Mouse (Mus musculus): Measurements from ENCODE around the gene Fndc10. TPM values are rescaled to one million over a fixed set of nuclear protein-coding genes. Genes with fewer than 3 reads are reported as not detected.

The Fndc10 gene
- polyA plus RNA-seq (2015; fragmentation: Illumina TruSeq; extraction: RNeasy Lipid Tissue Mini Kit (QIAGEN cat#74804); ENCODE audit: low read depth, low replicate concordance) = 23.6 TPM

GRCm38 (mm10) chr4:155694111-155694481 is at the start of gene Fndc10:
Gene Fndc10, plus strand, starts transcription at chr4:155694342.

GRCm38 (mm10) chr4:155645308-155645707 is 48.8 kb upstream of the Fndc10 start, which contains the start of gene Gm10563:
Gene Gm10563, minus strand, starts transcription at chr4:155645408.

GRCm38 (mm10) chr4:155653086-155653450 is 41.1 kb upstream of the Fndc10 start, which contains the start of gene Mmp23:
Gene Mmp23, minus strand, starts transcription at chr4:155653384.

GRCm38 (mm10) chr4:155668689-155669597 is 25.2 kb upstream of the Fndc10 start, which contains the start of gene Mib2:
Gene Mib2, minus strand, starts transcription at chr4:155669198.

GRCm38 (mm10) chr4:155704721-155705591 is 10.8 kb downstream of the Fndc10 start, which contains the start of gene Ssu72:
Gene Ssu72, plus strand, starts transcription at chr4:155704800.

GRCm38 (mm10) chr4:155734350-155734941 is 40.3 kb downstream of the Fndc10 start, which contains the start of gene Tmem240:
Gene Tmem240, plus strand, starts transcription at chr4:155734800.

Other genes starting within 250 kb of the Fndc10 start
- 1.1 TPM for gene Tmem52, start 225.2 kb upstream of the Fndc10 start, polyA plus RNA-seq (2015; fragmentation: Illumina TruSeq; extraction: RNeasy Lipid Tissue Mini Kit (QIAGEN cat#74804); ENCODE audit: low read depth, low replicate concordance)
- gene Gnb1, start 203.0 kb upstream of the Fndc10 start, polyA plus RNA-seq (2015; fragmentation: Illumina TruSeq; extraction: RNeasy Lipid Tissue Mini Kit (QIAGEN cat#74804); ENCODE audit: low read depth, low replicate concordance) = 592 TPM
- gene Nadk, start 132.0 kb upstream of the Fndc10 start, polyA plus RNA-seq (2015; fragmentation: Illumina TruSeq; extraction: RNeasy Lipid Tissue Mini Kit (QIAGEN cat#74804); ENCODE audit: low read depth, low replicate concordance) = 56.7 TPM
- gene Slc35e2, start 92.9 kb upstream of the Fndc10 start, polyA plus RNA-seq (2015; fragmentation: Illumina TruSeq; extraction: RNeasy Lipid Tissue Mini Kit (QIAGEN cat#74804); ENCODE audit: low read depth, low replicate concordance) = 19.6 TPM
- gene Cdk11b, start 69.5 kb upstream of the Fndc10 start, polyA plus RNA-seq (2015; fragmentation: Illumina TruSeq; extraction: RNeasy Lipid Tissue Mini Kit (QIAGEN cat#74804); ENCODE audit: low read depth, low replicate concordance) = 61.1 TPM
- gene Gm10563, start 48.9 kb upstream of the Fndc10 start, polyA plus RNA-seq (2015; fragmentation: Illumina TruSeq; extraction: RNeasy Lipid Tissue Mini Kit (QIAGEN cat#74804); ENCODE audit: low read depth, low replicate concordance) = not detected
- gene Mmp23, start 41.0 kb upstream of the Fndc10 start, polyA plus RNA-seq (2015; fragmentation: Illumina TruSeq; extraction: RNeasy Lipid Tissue Mini Kit (QIAGEN cat#74804); ENCODE audit: low read depth, low replicate concordance) = 2.3 TPM
- 74.7 TPM for gene Mib2, start 25.1 kb upstream of the Fndc10 start, polyA plus RNA-seq (2015; fragmentation: Illumina TruSeq; extraction: RNeasy Lipid Tissue Mini Kit (QIAGEN cat#74804); ENCODE audit: low read depth, low replicate concordance)
- gene Ssu72, start 10.5 kb downstream of the Fndc10 start, polyA plus RNA-seq (2015; fragmentation: Illumina TruSeq; extraction: RNeasy Lipid Tissue Mini Kit (QIAGEN cat#74804); ENCODE audit: low read depth, low replicate concordance) = 141 TPM
- 47.3 TPM for gene Tmem240, start 40.5 kb downstream of the Fndc10 start, polyA plus RNA-seq (2015; fragmentation: Illumina TruSeq; extraction: RNeasy Lipid Tissue Mini Kit (QIAGEN cat#74804); ENCODE audit: low read depth, low replicate concordance)
- gene Atad3a, start 66.8 kb downstream of the Fndc10 start, polyA plus RNA-seq (2015; fragmentation: Illumina TruSeq; extraction: RNeasy Lipid Tissue Mini Kit (QIAGEN cat#74804); ENCODE audit: low read depth, low replicate concordance) = 50.0 TPM
- gene Vwa1, start 80.4 kb downstream of the Fndc10 start, polyA plus RNA-seq (2015; fragmentation: Illumina TruSeq; extraction: RNeasy Lipid Tissue Mini Kit (QIAGEN cat#74804); ENCODE audit: low read depth, low replicate concordance) = 23.2 TPM
- gene Tmem88b, start 91.5 kb downstream of the Fndc10 start, polyA plus RNA-seq (2015; fragmentation: Illumina TruSeq; extraction: RNeasy Lipid Tissue Mini Kit (QIAGEN cat#74804); ENCODE audit: low read depth, low replicate concordance) = 62.7 TPM
- gene Ankrd65, start 96.1 kb downstream of the Fndc10 start, polyA plus RNA-seq (2015; fragmentation: Illumina TruSeq; extraction: RNeasy Lipid Tissue Mini Kit (QIAGEN cat#74804); ENCODE audit: low read depth, low replicate concordance) = not detected
- gene Mrpl20, start 108.5 kb downstream of the Fndc10 start, polyA plus RNA-seq (2015; fragmentation: Illumina TruSeq; extraction: RNeasy Lipid Tissue Mini Kit (QIAGEN cat#74804); ENCODE audit: low read depth, low replicate concordance) = 214 TPM
- 66.1 TPM for gene Ccnl2, start 118.1 kb downstream of the Fndc10 start, polyA plus RNA-seq (2015; fragmentation: Illumina TruSeq; extraction: RNeasy Lipid Tissue Mini Kit (QIAGEN cat#74804); ENCODE audit: low read depth, low replicate concordance)
- gene Aurkaip1, start 136.9 kb downstream of the Fndc10 start, polyA plus RNA-seq (2015; fragmentation: Illumina TruSeq; extraction: RNeasy Lipid Tissue Mini Kit (QIAGEN cat#74804); ENCODE audit: low read depth, low replicate concordance) = 148 TPM
- 6.2 TPM for gene Mxra8, start 145.3 kb downstream of the Fndc10 start, polyA plus RNA-seq (2015; fragmentation: Illumina TruSeq; extraction: RNeasy Lipid Tissue Mini Kit (QIAGEN cat#74804); ENCODE audit: low read depth, low replicate concordance)
- 77.2 TPM for gene Dvl1, start 153.1 kb downstream of the Fndc10 start, polyA plus RNA-seq (2015; fragmentation: Illumina TruSeq; extraction: RNeasy Lipid Tissue Mini Kit (QIAGEN cat#74804); ENCODE audit: low read depth, low replicate concordance)
- gene Tas1r3, start 169.0 kb downstream of the Fndc10 start, polyA plus RNA-seq (2015; fragmentation: Illumina TruSeq; extraction: RNeasy Lipid Tissue Mini Kit (QIAGEN cat#74804); ENCODE audit: low read depth, low replicate concordance) = 0.19 TPM
- gene Cptp, start 175.1 kb downstream of the Fndc10 start, polyA plus RNA-seq (2015; fragmentation: Illumina TruSeq; extraction: RNeasy Lipid Tissue Mini Kit (QIAGEN cat#74804); ENCODE audit: low read depth, low replicate concordance) = 17.8 TPM
- 36.3 TPM for gene Ints11, start 175.2 kb downstream of the Fndc10 start, polyA plus RNA-seq (2015; fragmentation: Illumina TruSeq; extraction: RNeasy Lipid Tissue Mini Kit (QIAGEN cat#74804); ENCODE audit: low read depth, low replicate concordance)
- 37.8 TPM for gene Pusl1, start 197.4 kb downstream of the Fndc10 start, polyA plus RNA-seq (2015; fragmentation: Illumina TruSeq; extraction: RNeasy Lipid Tissue Mini Kit (QIAGEN cat#74804); ENCODE audit: low read depth, low replicate concordance)
- 74.8 TPM for gene Acap3, start 197.5 kb downstream of the Fndc10 start, polyA plus RNA-seq (2015; fragmentation: Illumina TruSeq; extraction: RNeasy Lipid Tissue Mini Kit (QIAGEN cat#74804); ENCODE audit: low read depth, low replicate concordance)
- 56.7 TPM for gene Ube2j2, start 249.5 kb downstream of the Fndc10 start, polyA plus RNA-seq (2015; fragmentation: Illumina TruSeq; extraction: RNeasy Lipid Tissue Mini Kit (QIAGEN cat#74804); ENCODE audit: low read depth, low replicate concordance)